Mouse (Mus musculus): ENCODE results near the gene 2410137M14Rik. TPM values are rescaled to one million over a fixed set of nuclear protein-coding genes. Genes with fewer than 3 reads are reported as not detected.

Gene 2410137M14Rik
- polyA plus RNA-seq, 1 experiment from 2014 or later = not detected

DNA sequence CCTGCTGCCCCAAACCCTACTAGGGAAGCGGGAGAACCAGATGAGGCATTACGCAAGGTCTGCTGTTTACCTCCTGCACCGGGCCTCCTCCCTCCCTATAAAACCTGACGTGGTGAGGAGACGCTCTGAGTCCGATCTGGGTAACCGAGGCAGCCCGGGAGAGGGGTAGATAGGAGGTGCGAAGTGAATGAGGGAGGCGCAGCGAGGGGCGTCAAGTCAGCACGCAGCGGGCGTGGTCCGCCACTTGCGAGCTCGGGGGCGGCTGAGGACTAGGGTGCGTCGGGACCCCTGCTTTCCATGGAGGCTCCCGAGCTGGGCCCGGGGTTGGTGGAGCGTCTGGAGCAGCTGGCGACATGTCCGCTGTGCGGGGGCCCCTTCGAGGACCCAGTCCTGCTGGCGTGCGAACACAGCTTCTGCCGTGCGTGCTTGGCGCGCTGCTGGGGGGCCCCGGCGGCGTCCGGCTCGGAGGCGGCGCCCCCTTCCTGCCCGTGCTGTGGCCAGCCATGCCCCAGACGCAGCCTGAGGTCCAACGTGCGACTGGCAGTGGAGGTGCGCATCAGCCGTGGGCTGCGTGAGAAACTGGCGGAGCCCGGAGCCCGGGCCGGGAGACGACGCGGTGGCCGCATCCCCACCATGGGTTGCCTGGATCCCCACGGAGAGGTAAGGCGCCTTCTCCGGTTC lies 38.1 kb downstream of the 2410137M14Rik start, which contains the start of gene Rnf39:
Gene Rnf39, plus strand, starts transcription at position 128 of the 681 bp plus-strand sequence.
- Histone ChIP-seq H3K4me2 (replicated peaks) (peak within 1 kb of the TSS; percentile 63), H3K9me3 (no peaks in the 10 kb centered on the region), H3K36me3 (no peaks in the 10 kb centered on the region), H3K4me1 (peaks cover 26% of the 10 kb centered on the region), H3K27me3 (peaks cover 59% of the 10 kb centered on the region), H3K9ac (replicated peaks) (peak within 1 kb of the TSS; percentile 42), H3K4me3 (peak within 1 kb of the TSS; percentile 39), H3K27ac (replicated peaks) (no peak within 1 kb of the TSS)
- 3% methylated on average over 59 of the region's 59 CpGs for WGBS
- ATAC-seq (replicated peaks) = 0 out of 2 replicates have a peak, but pooled peaks have one; percentile 5

DNA sequence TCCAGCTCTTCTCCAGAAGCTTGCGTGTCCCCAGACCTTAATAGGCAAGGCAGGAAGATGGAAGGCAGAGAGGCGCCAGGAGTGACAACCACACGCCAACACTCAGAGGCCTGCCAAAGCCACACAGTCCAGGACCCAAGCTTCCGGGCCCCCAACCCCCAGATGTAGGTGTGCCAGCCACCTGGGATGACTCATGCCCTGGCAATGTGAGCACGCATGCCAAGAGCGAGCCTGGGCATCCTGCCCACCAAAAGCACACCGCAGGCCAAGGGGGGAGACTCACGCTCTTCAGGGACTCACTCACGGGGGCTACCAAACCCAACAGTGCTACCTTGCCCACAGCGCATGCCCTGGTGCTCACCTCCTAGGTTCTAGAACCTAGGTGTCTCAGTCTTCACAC lies 38.6 kb downstream of the 2410137M14Rik start:
- Histone ChIP-seq H3K4me1 (peaks cover 22% of the 10 kb centered on the region), H3K4me2 (replicated peaks) (peak overlapping the region; percentile 63), H3K9me3 (no peaks in the 10 kb centered on the region), H3K27ac (replicated peaks) (no peak overlapping the region), H3K9ac (replicated peaks) (peak overlapping the region; percentile 42; the same call in 1 of the 2 replicates), H3K27me3 (peaks cover 59% of the 10 kb centered on the region), H3K4me3 (peak overlapping the region; percentile 39), H3K36me3 (no peaks in the 10 kb centered on the region)
- WGBS = 39% methylated on average over 10 of the region's 10 CpGs
- ATAC-seq (replicated peaks) = peak; percentile 20; the same call in 1 of the 2 replicates

DNA sequence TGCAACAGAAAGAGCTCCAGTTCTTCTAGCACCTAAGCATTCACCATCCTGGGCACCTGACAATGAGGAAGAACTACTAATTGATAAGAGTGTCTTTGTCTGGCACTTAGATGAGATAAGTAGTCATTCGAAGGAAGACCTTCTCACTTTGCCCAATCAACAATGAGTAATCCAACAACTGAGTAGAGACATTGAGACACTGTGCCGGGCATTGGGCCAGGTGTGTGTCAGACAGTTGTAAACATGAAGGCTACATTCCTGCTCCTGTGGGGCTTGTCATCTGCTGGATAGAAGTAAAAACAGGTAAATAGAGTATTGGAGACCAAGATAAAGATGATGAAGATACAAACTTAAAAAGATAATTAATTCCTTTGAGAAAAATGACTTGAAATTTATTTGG lies 43.0 kb downstream of the 2410137M14Rik start:
- no peak overlapping the region for H3K9ac ChIP-seq (replicated peaks)
- H3K4me1 ChIP-seq = peaks cover 8% of the 10 kb centered on the region
- ATAC-seq (replicated peaks) = no peak
- no peaks in the 10 kb centered on the region for H3K9me3 ChIP-seq
- WGBS = 78% methylated on average over 2 of the region's 2 CpGs
- no peak overlapping the region for H3K27ac ChIP-seq (replicated peaks)
- no peaks in the 10 kb centered on the region for H3K36me3 ChIP-seq
- no peak overlapping the region for H3K4me3 ChIP-seq
- H3K4me2 ChIP-seq (replicated peaks) = no peak overlapping the region
- H3K27me3 ChIP-seq = peaks cover 29% of the 10 kb centered on the region

DNA sequence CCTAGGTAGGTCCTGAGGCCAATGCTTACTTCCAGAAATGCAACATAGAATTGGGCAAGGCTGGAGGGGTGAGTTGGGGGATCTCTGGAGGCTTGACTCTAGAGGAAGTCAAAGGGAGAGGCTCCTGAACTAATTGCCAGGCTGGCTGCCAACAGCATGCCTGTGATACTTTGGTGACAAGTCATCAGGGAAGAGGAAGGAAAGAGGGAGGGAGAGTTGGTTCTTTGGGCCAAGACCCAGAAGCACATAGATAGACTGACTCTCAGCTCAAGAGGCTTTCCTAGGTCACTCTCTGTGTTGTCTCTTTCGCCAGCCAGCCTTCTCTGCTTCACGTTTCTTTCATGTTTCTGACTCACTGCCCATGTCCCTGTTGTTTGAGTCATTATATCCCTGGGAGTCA lies 49.2 kb downstream of the 2410137M14Rik start:
- Histone ChIP-seq H3K27me3 (no peaks in the 10 kb centered on the region), H3K27ac (replicated peaks) (no peak overlapping the region), H3K4me3 (no peak overlapping the region), H3K9ac (replicated peaks) (no peak overlapping the region), H3K36me3 (no peaks in the 10 kb centered on the region), H3K9me3 (no peaks in the 10 kb centered on the region), H3K4me2 (replicated peaks) (no peak overlapping the region), H3K4me1 (no peaks in the 10 kb centered on the region)
- WGBS = 73% methylated on average over 2 of the region's 2 CpGs
- ATAC-seq (replicated peaks) = no peak

DNA sequence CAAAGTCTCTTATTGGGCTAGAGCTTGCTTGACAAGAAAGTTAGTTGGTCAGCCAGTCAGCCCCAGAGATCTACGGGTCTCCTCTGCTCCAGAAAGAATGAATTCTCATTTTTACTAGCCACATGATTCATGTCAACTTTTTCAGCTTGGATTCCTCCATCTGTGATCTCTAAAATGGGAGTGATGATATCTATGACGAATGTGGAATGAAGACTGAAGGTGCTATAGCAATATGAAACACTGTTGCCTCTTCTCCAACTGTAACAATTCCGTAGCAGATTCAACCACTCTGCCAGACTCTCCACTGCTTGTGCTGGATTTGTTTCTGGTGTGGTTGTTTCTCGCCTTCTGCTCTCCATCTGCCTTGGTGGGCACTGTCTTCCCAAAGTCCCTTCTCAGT lies 49.9 kb downstream of the 2410137M14Rik start:
- no peak overlapping the region for H3K4me3 ChIP-seq
- H3K4me2 ChIP-seq (replicated peaks) = no peak overlapping the region
- no peaks in the 10 kb centered on the region for H3K4me1 ChIP-seq
- 80% methylated on average over 4 of the region's 4 CpGs for WGBS
- H3K9ac ChIP-seq (replicated peaks) = no peak overlapping the region
- no peaks in the 10 kb centered on the region for H3K27me3 ChIP-seq
- ATAC-seq (replicated peaks) = no peak
- H3K9me3 ChIP-seq = no peaks in the 10 kb centered on the region
- no peak overlapping the region for H3K27ac ChIP-seq (replicated peaks)
- no peaks in the 10 kb centered on the region for H3K36me3 ChIP-seq

DNA sequence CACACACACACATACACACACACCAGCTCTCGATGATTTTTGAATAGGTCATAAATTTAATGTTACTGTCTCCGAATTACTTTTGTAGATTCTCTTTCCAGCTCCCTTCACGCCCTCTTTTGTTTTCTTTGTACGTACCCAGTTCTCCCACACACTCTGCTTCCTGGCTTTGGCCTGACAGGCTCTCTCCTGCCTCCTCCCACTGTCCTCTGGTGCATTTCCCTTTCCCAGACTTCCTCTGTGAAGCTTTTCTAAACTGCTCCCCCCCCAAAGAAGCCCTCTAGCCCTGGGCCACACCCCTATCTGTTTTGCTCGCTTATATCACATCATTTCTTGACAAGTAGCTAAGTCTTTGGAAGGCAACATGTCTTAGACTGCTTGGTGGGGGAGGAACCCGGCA lies 50.8 kb downstream of the 2410137M14Rik start:
- 84% methylated on average over 6 of the region's 6 CpGs for WGBS
- no peaks in the 10 kb centered on the region for H3K9me3 ChIP-seq

DNA sequence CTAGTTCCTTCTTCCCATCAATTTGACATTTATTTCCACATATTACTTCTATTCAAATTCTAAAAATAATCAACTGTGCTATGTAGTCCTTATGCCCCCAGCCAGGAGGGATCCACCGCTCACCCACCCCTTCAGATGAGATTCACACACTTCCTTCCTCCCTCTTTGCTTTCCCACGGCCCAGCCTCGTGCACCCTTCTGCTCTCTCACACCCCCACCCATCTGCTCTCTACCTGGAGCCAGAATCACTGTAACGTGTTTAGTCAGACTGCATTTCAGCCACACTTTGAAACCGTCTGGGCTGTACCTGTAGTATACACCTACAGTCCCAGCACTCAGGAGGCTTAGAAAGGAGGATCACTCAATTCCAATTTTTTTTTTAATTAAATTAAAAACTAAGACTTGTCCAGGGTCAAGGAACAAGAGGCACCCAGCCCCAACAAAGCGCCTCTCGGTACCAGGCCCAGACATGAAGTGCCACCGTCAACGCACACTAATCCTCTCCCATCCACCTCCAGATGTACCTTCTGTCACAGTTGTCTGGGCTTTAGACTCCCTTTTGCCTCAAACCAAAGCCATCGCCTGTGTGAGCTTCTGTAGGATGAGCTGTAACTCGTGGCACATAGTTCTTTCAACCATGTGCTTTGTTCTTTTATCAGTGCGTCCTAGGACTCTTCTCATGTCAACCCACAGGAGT lies 51.7 kb downstream of the 2410137M14Rik start:
- no peak for ATAC-seq (replicated peaks)
- Histone ChIP-seq H3K27ac (replicated peaks) (no peak overlapping the region), H3K9me3 (no peaks in the 10 kb centered on the region), H3K4me1 (no peaks in the 10 kb centered on the region), H3K4me3 (no peak overlapping the region), H3K27me3 (no peaks in the 10 kb centered on the region), H3K9ac (replicated peaks) (no peak overlapping the region), H3K4me2 (replicated peaks) (no peak overlapping the region), H3K36me3 (no peaks in the 10 kb centered on the region)
- WGBS = 75% methylated on average over 12 of the region's 12 CpGs

More for the DNA sequence above, 50.8 kb downstream of the 2410137M14Rik start:
- H3K36me3 ChIP-seq = no peaks in the 10 kb centered on the region
- no peak for ATAC-seq (replicated peaks)
- H3K4me2 ChIP-seq (replicated peaks) = no peak overlapping the region
- H3K27me3 ChIP-seq = no peaks in the 10 kb centered on the region
- H3K9ac ChIP-seq (replicated peaks) = no peak overlapping the region
- no peaks in the 10 kb centered on the region for H3K4me1 ChIP-seq
- H3K4me3 ChIP-seq = no peak overlapping the region
- no peak overlapping the region for H3K27ac ChIP-seq (replicated peaks)

Other genes with a start within 250 kb of the 2410137M14Rik start
- not detected in 2 replicates for gene H2-M10.5, start 208.3 kb downstream of the 2410137M14Rik start, polyA plus RNA-seq (2015; fragmentation: Nextera tagmentation; extraction: Ambion mirVana)
- gene H2-M10.6, start 169.1 kb downstream of the 2410137M14Rik start, polyA plus RNA-seq (2015; fragmentation: Nextera tagmentation; extraction: Ambion mirVana) = not detected in 2 replicates
- gene Trim26, start 144.1 kb downstream of the 2410137M14Rik start, polyA plus RNA-seq (2015; fragmentation: Nextera tagmentation; extraction: Ambion mirVana) = 34.2 and 36.0 TPM in 2 replicates
- gene Trim15, start 114.0 kb downstream of the 2410137M14Rik start, polyA plus RNA-seq (2015; fragmentation: Nextera tagmentation; extraction: Ambion mirVana) = 0.18 and 0.51 TPM in 2 replicates
- 1.2 and 1.8 TPM in 2 replicates for gene Trim10, start 111.7 kb downstream of the 2410137M14Rik start, polyA plus RNA-seq (2015; fragmentation: Nextera tagmentation; extraction: Ambion mirVana)
- not detected in 2 replicates for gene Trim40, start 91.1 kb downstream of the 2410137M14Rik start, polyA plus RNA-seq (2015; fragmentation: Nextera tagmentation; extraction: Ambion mirVana)
- not detected in 2 replicates for gene Trim31, start 83.1 kb downstream of the 2410137M14Rik start, polyA plus RNA-seq (2015; fragmentation: Nextera tagmentation; extraction: Ambion mirVana)
- gene Rnf39, start 38.3 kb downstream of the 2410137M14Rik start, polyA plus RNA-seq (2015; fragmentation: Nextera tagmentation; extraction: Ambion mirVana) = 0.78 and 0.80 TPM in 2 replicates
- gene Ppp1r11, start 29.5 kb downstream of the 2410137M14Rik start, polyA plus RNA-seq (2015; fragmentation: Nextera tagmentation; extraction: Ambion mirVana) = 156 and 164 TPM in 2 replicates
- 71.2 and 74.1 TPM in 2 replicates for gene Znrd1, start 22.7 kb downstream of the 2410137M14Rik start, polyA plus RNA-seq (2015; fragmentation: Nextera tagmentation; extraction: Ambion mirVana)
- gene Znrd1as, start 22.6 kb downstream of the 2410137M14Rik start, polyA plus RNA-seq (2015; fragmentation: Nextera tagmentation; extraction: Ambion mirVana) = 5.1 and 5.9 TPM in 2 replicates
- gene H2-M5, start 8.3 kb upstream of the 2410137M14Rik start, polyA plus RNA-seq (2015; fragmentation: Nextera tagmentation; extraction: Ambion mirVana) = 2.0 TPM in 2 replicates
- gene Zfp57, start 19.9 kb upstream of the 2410137M14Rik start, polyA plus RNA-seq (2015; fragmentation: Nextera tagmentation; extraction: Ambion mirVana) = 329 and 340 TPM in 2 replicates
- 1.9 and 2.4 TPM in 2 replicates for gene Mog, start 42.2 kb upstream of the 2410137M14Rik start, polyA plus RNA-seq (2015; fragmentation: Nextera tagmentation; extraction: Ambion mirVana)
- 50.9 and 53.1 TPM in 2 replicates for gene Gabbr1, start 64.7 kb upstream of the 2410137M14Rik start, polyA plus RNA-seq (2015; fragmentation: Nextera tagmentation; extraction: Ambion mirVana)
- gene Olfr90, start 107.3 kb upstream of the 2410137M14Rik start, polyA plus RNA-seq (2015; fragmentation: Nextera tagmentation; extraction: Ambion mirVana) = not detected in 2 replicates
- gene Olfr91, start 117.0 kb upstream of the 2410137M14Rik start, polyA plus RNA-seq (2015; fragmentation: Nextera tagmentation; extraction: Ambion mirVana) = not detected in 2 replicates
- gene Olfr92, start 138.9 kb upstream of the 2410137M14Rik start, polyA plus RNA-seq (2015; fragmentation: Nextera tagmentation; extraction: Ambion mirVana) = not detected in 2 replicates
- not detected in 2 replicates for gene Olfr93, start 180.3 kb upstream of the 2410137M14Rik start, polyA plus RNA-seq (2015; fragmentation: Nextera tagmentation; extraction: Ambion mirVana)
- not detected in 2 replicates for gene Ubd, start 212.7 kb upstream of the 2410137M14Rik start, polyA plus RNA-seq (2015; fragmentation: Nextera tagmentation; extraction: Ambion mirVana)
- gene Olfr94, start 219.8 kb upstream of the 2410137M14Rik start, polyA plus RNA-seq (2015; fragmentation: Nextera tagmentation; extraction: Ambion mirVana) = not detected in 2 replicates
- not detected in 2 replicates for gene Olfr95, start 231.9 kb upstream of the 2410137M14Rik start, polyA plus RNA-seq (2015; fragmentation: Nextera tagmentation; extraction: Ambion mirVana)
- not detected in 2 replicates for gene Olfr96, start 238.9 kb upstream of the 2410137M14Rik start, polyA plus RNA-seq (2015; fragmentation: Nextera tagmentation; extraction: Ambion mirVana)

Data from forebrain, embryonic 15.5 days (tissue).